Comparison of ENCODE assay signal across 27 mouse cellular contexts in the genomic region with DNA sequence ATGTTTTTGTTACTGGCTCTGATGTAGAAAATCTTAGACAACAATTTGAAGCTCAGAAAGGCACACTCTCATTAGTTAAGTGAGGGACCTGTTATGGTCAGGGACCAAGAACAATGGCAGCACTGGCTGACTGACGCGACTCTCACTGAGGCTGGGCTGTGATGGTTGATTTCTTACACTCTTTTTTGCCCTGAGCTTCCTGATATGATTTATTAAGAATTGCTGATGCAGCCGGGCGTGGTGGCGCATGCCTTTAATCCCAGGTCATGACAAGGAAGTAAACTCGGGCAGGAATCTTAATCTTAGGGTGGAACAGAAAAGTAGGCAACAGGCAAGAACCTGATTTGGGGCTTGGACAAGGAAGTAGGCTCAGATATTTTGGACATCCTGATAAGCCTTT. TPM values are rescaled to one million over a fixed set of nuclear protein-coding genes. Genes with fewer than 3 reads are reported as not detected.
A peak's percentile ranks its signal among the peaks of the same experiment; 100 is the strongest.
DNase-seq lines count a peak whose midpoint lies in the region; ATAC-seq and TF ChIP-seq lines count a peak whose summit lies in the region.
"Had no signal": no experiment of that assay in that cellular context is flagged by ENCODE, and none has a peak within 500 bp of the region (broad histone marks: within the 10 kb centered on the region; RNA-seq: fewer than 3 reads in every experiment).

No protein-coding gene starts in this region.

- peak; percentile 34; the same call in 1 of the 2 replicates for ATAC-seq in intestine, embryonic 16.5 days
- ATAC-seq in intestine, embryonic 15.5 days, result no peak
- ATAC-seq in kidney, embryonic 16.5 days (ENCODE audit: low FRiP score, low TSS enrichment), result no peak
- peak; percentile 44 for ATAC-seq in intestine, postnatal 0 days
- ATAC-seq: forebrain, embryonic 13.5 days; forebrain, embryonic 16.5 days had no signal

- H3K4me2 ChIP-seq in intestine, embryonic 16.5 days (ENCODE audit: low read depth, low read length), result no peak overlapping the region
- H3K4me2 ChIP-seq in intestine, embryonic 15.5 days (replicated peaks), result no peak overlapping the region
- no peak overlapping the region for H3K4me2 ChIP-seq in kidney, embryonic 16.5 days (replicated peaks; ENCODE audit: low read depth, low read length)
- peak overlapping the region; percentile 73 for H3K4me2 ChIP-seq in CH12.LX (ENCODE audit: insufficient read depth, low read depth, poor library complexity, severe bottlenecking)
- H3K4me2 ChIP-seq in intestine, postnatal 0 days (replicated peaks; ENCODE audit: low read depth), result no peak overlapping the region
- H3K4me2 ChIP-seq: forebrain, embryonic 13.5 days; heart, embryonic 11.5 days; hindbrain, embryonic 12.5 days; hindbrain, embryonic 15.5 days had no signal

- no peak for TF ChIP-seq RAD21 in CH12.LX (IDR thresholded peaks at IDR 0.05; ENCODE audit: low read depth, low read length)

- no peak overlapping the region for H3K4me3 ChIP-seq in intestine, embryonic 16.5 days (ENCODE audit: low read length)
- H3K4me3 ChIP-seq in intestine, embryonic 15.5 days (replicated peaks), result no peak overlapping the region
- no peak overlapping the region for H3K4me3 ChIP-seq in kidney, embryonic 16.5 days (ENCODE audit: low read length)
- H3K4me3 ChIP-seq in CH12.LX (replicated peaks in 1 of 3; ENCODE audit: low read depth in 2 of 3, low read length in 2 of 3, poor library complexity in 1 of 3), result peak overlapping the region in 1 of 3 experiments; percentile 68
- H3K4me3 ChIP-seq in intestine, postnatal 0 days (ENCODE audit: low read depth, low read length), result no peak overlapping the region
- H3K4me3 ChIP-seq: forebrain, embryonic 10.5 days; forebrain, embryonic 13.5 days; gastrocnemius, adult 2 months; hindbrain, embryonic 12.5 days; hindbrain, embryonic 15.5 days had no signal

- no peaks in the 10 kb centered on the region for H3K9me3 ChIP-seq in intestine, embryonic 16.5 days (ENCODE audit: control insufficient read depth, low read length)
- no peaks in the 10 kb centered on the region for H3K9me3 ChIP-seq in intestine, embryonic 15.5 days
- H3K9me3 ChIP-seq in kidney, embryonic 16.5 days (ENCODE audit: low read length), result no peaks in the 10 kb centered on the region
- H3K9me3 ChIP-seq in CH12.LX (replicated peaks; ENCODE audit: low read length), result peaks cover 27% of the 10 kb centered on the region
- H3K9me3 ChIP-seq in intestine, postnatal 0 days (ENCODE audit: control insufficient read depth), result no peaks in the 10 kb centered on the region
- H3K9me3 ChIP-seq: forebrain, embryonic 10.5 days; forebrain, embryonic 13.5 days; hindbrain, embryonic 12.5 days; hindbrain, embryonic 15.5 days had no signal

- in situ Hi-C loops in CH12.LX (cut with MboI; ENCODE audit: low pct_ligation_motif_present, low pct_unique_long_range_greater_than_20kb, low sequenced_read_pairs), result loop anchor here (5.0 kb wide), 1 partner anchor 174 kb away; no protein-coding TSS in a partner anchor

- H3K27me3 ChIP-seq in intestine, embryonic 16.5 days (replicated peaks; ENCODE audit: control insufficient read depth, insufficient read depth, low read length), result no peaks in the 10 kb centered on the region
- H3K27me3 ChIP-seq in intestine, embryonic 15.5 days (replicated peaks), result no peaks in the 10 kb centered on the region
- no peaks in the 10 kb centered on the region for H3K27me3 ChIP-seq in kidney, embryonic 16.5 days (ENCODE audit: insufficient read depth, low read length)
- no peaks in the 10 kb centered on the region for H3K27me3 ChIP-seq in CH12.LX (replicated peaks)
- no peaks in the 10 kb centered on the region for H3K27me3 ChIP-seq in intestine, postnatal 0 days (replicated peaks; ENCODE audit: control insufficient read depth, insufficient read depth, low read length)
- H3K27me3 ChIP-seq: hindbrain, embryonic 12.5 days; hindbrain, embryonic 15.5 days had no signal

- DNase-seq in kidney, adult 8-10 months, result no peak
- no peak for DNase-seq in CH12.LX (ENCODE audit: extremely low read depth)
- no peak for DNase-seq in left cerebral cortex, postnatal 36 days (ENCODE audit: low spot score in 2 of 2)
- no peak for DNase-seq in frontal cortex, postnatal 25 days (ENCODE audit: low spot score in 2 of 2)
- DNase-seq: adrenal gland, adult 2 months; adrenal gland, postnatal 14 days; cerebellum, adult 18-20 months; cerebellum, adult 9-10 months; cerebellum, postnatal 14 days; gastrocnemius, adult 2 months; gastrocnemius, postnatal 14 days had no signal

- WGBS in intestine, embryonic 16.5 days, result 81% methylated on average over 6 of the region's 6 CpGs
- 77% methylated on average over 6 of the region's 6 CpGs for WGBS in intestine, embryonic 15.5 days
- WGBS in kidney, embryonic 16.5 days, result 71% methylated on average over 6 of the region's 6 CpGs
- 55% methylated on average over 6 of the region's 6 CpGs for WGBS in intestine, postnatal 0 days

- TF ChIP-seq CTCF in CH12.LX (conservative IDR thresholded peaks at IDR 0.05 in 1 of 2, IDR thresholded peaks at IDR 0.05 in 1 of 2; ENCODE audit: low read depth in 2 of 2, low read length in 2 of 2), result no peak
- no peak for TF ChIP-seq CTCF in intestine, postnatal 0 days (IDR thresholded peaks at IDR 0.05; ENCODE audit: low read depth)

- no peaks in the 10 kb centered on the region for H3K4me1 ChIP-seq in intestine, embryonic 16.5 days (ENCODE audit: control insufficient read depth, insufficient read depth, low read length)
- H3K4me1 ChIP-seq in intestine, embryonic 15.5 days (replicated peaks), result no peaks in the 10 kb centered on the region
- 0 out of 2 replicates have a peak, but pooled peaks cover 4% of the 10 kb centered on the region for H3K4me1 ChIP-seq in kidney, embryonic 16.5 days (ENCODE audit: insufficient read depth, low read length)
- H3K4me1 ChIP-seq in CH12.LX (ENCODE audit: control insufficient read depth in 1 of 2, insufficient read depth in 2 of 2), result peaks cover 12 to 41% of the 10 kb centered on the region in 2 experiments
- H3K4me1 ChIP-seq in intestine, postnatal 0 days (replicated peaks; ENCODE audit: control insufficient read depth, insufficient read depth, low read length), result no peaks in the 10 kb centered on the region
- H3K4me1 ChIP-seq: forebrain, embryonic 13.5 days; hindbrain, embryonic 12.5 days; hindbrain, embryonic 15.5 days had no signal

- intact Hi-C loops in left cerebral cortex, postnatal 36 days (cut with DNase I), result no loop called here

- TF ChIP-seq POLR2A in CH12.LX (IDR thresholded peaks at IDR 0.05; ENCODE audit: low read depth, low read length), result no peak

- H3K27ac ChIP-seq in intestine, embryonic 16.5 days (ENCODE audit: low read length), result no peak overlapping the region
- no peak overlapping the region for H3K27ac ChIP-seq in intestine, embryonic 15.5 days
- H3K27ac ChIP-seq in kidney, embryonic 16.5 days (ENCODE audit: low read length), result peak overlapping the region; percentile 27; the same call in 1 of the 2 replicates
- H3K27ac ChIP-seq in CH12.LX (ENCODE audit: insufficient read depth, low read depth), result no peak overlapping the region
- no peak overlapping the region for H3K27ac ChIP-seq in intestine, postnatal 0 days (ENCODE audit: low read depth, low read length)
- H3K27ac ChIP-seq: forebrain, embryonic 10.5 days; forebrain, embryonic 13.5 days; gastrocnemius, adult 2 months; hindbrain, embryonic 12.5 days; hindbrain, embryonic 15.5 days had no signal

- H3K79me2 ChIP-seq in CH12.LX (replicated peaks; ENCODE audit: control insufficient read depth, extremely low read depth, insufficient read depth, poor library complexity, severe bottlenecking), result peaks cover 4% of the 10 kb centered on the region

- H3K36me3 ChIP-seq in intestine, embryonic 16.5 days (ENCODE audit: control insufficient read depth, insufficient read depth, low read length), result no peaks in the 10 kb centered on the region
- no peaks in the 10 kb centered on the region for H3K36me3 ChIP-seq in intestine, embryonic 15.5 days
- no peaks in the 10 kb centered on the region for H3K36me3 ChIP-seq in kidney, embryonic 16.5 days (ENCODE audit: insufficient read depth, low read length)
- peaks cover 9 to 29% of the 10 kb centered on the region in 2 experiments for H3K36me3 ChIP-seq in CH12.LX (replicated peaks in 1 of 2; ENCODE audit: control insufficient read depth in 1 of 2, insufficient read depth in 1 of 2, low read length in 1 of 2)
- no peaks in the 10 kb centered on the region for H3K36me3 ChIP-seq in intestine, postnatal 0 days (ENCODE audit: control insufficient read depth, insufficient read depth)
- H3K36me3 ChIP-seq: forebrain, embryonic 10.5 days; hindbrain, embryonic 12.5 days; hindbrain, embryonic 15.5 days had no signal

- dilution Hi-C loops in CH12.LX (cut with MboI; ENCODE audit: extremely low pct_ligation_motif_present, extremely low pct_unique_long_range_greater_than_20kb, low sequenced_read_pairs), result no loop called here

- no peak for TF ChIP-seq EP300 in CH12.LX (IDR thresholded peaks at IDR 0.05; ENCODE audit: low read length)

- H3K9ac ChIP-seq in intestine, embryonic 16.5 days (ENCODE audit: low read depth, low read length), result no peak overlapping the region
- H3K9ac ChIP-seq in intestine, embryonic 15.5 days, result no peak overlapping the region
- H3K9ac ChIP-seq in kidney, embryonic 16.5 days (replicated peaks; ENCODE audit: low read length), result no peak overlapping the region
- peak overlapping the region; percentile 41; the same call in 1 of the 2 replicates for H3K9ac ChIP-seq in CH12.LX (ENCODE audit: insufficient read depth, low read depth)
- H3K9ac ChIP-seq in intestine, postnatal 0 days (ENCODE audit: low read depth, low read length), result no peak overlapping the region
- H3K9ac ChIP-seq: forebrain, embryonic 13.5 days; hindbrain, embryonic 12.5 days; hindbrain, embryonic 15.5 days had no signal

RNA-seq across cellular contexts. Expression of a gene that starts 7.6 kb away (rescaled TPM):
- polyA plus RNA-seq in intestine, embryonic 16.5 days (2015; fragmentation: Nextera tagmentation; extraction: Ambion mirVana), result 0.40 and 0.70 TPM in 2 replicates
- 0.48 and 1.2 TPM in 2 replicates for polyA plus RNA-seq in intestine, embryonic 15.5 days (2015; fragmentation: Nextera tagmentation; extraction: Ambion mirVana)
- 1.0 and 1.4 TPM in 2 replicates for polyA plus RNA-seq in kidney, embryonic 16.5 days (2015; fragmentation: Nextera tagmentation; extraction: Ambion mirVana)
- total RNA-seq in CH12.LX (2012; rRNA removed) (1.1 and 1.4 TPM in 2 replicates), CH12.LX (2014; rRNA removed) (2.8 and 2.9 TPM in 2 replicates)
- 6.4 and 7.1 TPM in 2 replicates for polyA plus RNA-seq in CH12.LX (2012; ENCODE audit: insufficient read length, low read depth)
- polyA plus RNA-seq in intestine, postnatal 0 days (2015; fragmentation: Nextera tagmentation; extraction: Ambion mirVana), result 0.39 and 0.54 TPM in 2 replicates
- 10 to 100 TPM; 18.6 to 35.3 TPM for total RNA-seq in left cerebral cortex, postnatal 36 days (2021)
- total RNA-seq: hematopoietic stem cell, adult 5-6 weeks had no signal
- polyA plus RNA-seq: heart, embryonic 11.5 days had no signal

RNA-seq across cellular contexts. Expression of a gene that starts 22.2 kb away (rescaled TPM):
- polyA plus RNA-seq in intestine, embryonic 16.5 days (2015; fragmentation: Nextera tagmentation; extraction: Ambion mirVana), result 140 and 155 TPM in 2 replicates
- 108 and 120 TPM in 2 replicates for polyA plus RNA-seq in intestine, embryonic 15.5 days (2015; fragmentation: Nextera tagmentation; extraction: Ambion mirVana)
- 96.2 and 103 TPM in 2 replicates for polyA plus RNA-seq in kidney, embryonic 16.5 days (2015; fragmentation: Nextera tagmentation; extraction: Ambion mirVana)
- total RNA-seq in CH12.LX (2012; rRNA removed) (48.0 and 50.1 TPM in 2 replicates), CH12.LX (2014; rRNA removed) (33.0 and 38.0 TPM in 2 replicates)
- polyA plus RNA-seq in CH12.LX (2012; ENCODE audit: insufficient read length, low read depth), result 23.3 and 29.4 TPM in 2 replicates
- 203 and 214 TPM in 2 replicates for polyA plus RNA-seq in intestine, postnatal 0 days (2015; fragmentation: Nextera tagmentation; extraction: Ambion mirVana)
- 10 to 100 TPM; 39.7 to 51.9 TPM for total RNA-seq in left cerebral cortex, postnatal 36 days (2021)

RNA-seq across cellular contexts. Expression of a gene that starts 22.2 kb away (rescaled TPM):
- 63.8 and 72.2 TPM in 2 replicates for polyA plus RNA-seq in intestine, embryonic 16.5 days (2015; fragmentation: Nextera tagmentation; extraction: Ambion mirVana)
- 80.9 and 85.8 TPM in 2 replicates for polyA plus RNA-seq in intestine, embryonic 15.5 days (2015; fragmentation: Nextera tagmentation; extraction: Ambion mirVana)
- polyA plus RNA-seq in kidney, embryonic 16.5 days (2015; fragmentation: Nextera tagmentation; extraction: Ambion mirVana), result 115 and 119 TPM in 2 replicates
- total RNA-seq in CH12.LX (2012; rRNA removed) (85.9 and 102 TPM in 2 replicates), CH12.LX (2014; rRNA removed) (34.9 and 39.1 TPM in 2 replicates)
- polyA plus RNA-seq in CH12.LX (2012; ENCODE audit: insufficient read length, low read depth), result 178 and 250 TPM in 2 replicates
- polyA plus RNA-seq in intestine, postnatal 0 days (2015; fragmentation: Nextera tagmentation; extraction: Ambion mirVana), result 24.7 and 28.4 TPM in 2 replicates
- total RNA-seq in left cerebral cortex, postnatal 36 days (2021), result 10 to 100 TPM; 47.7 to 49.7 TPM

RNA-seq across cellular contexts. Expression of a gene that starts 47.5 kb away (rescaled TPM):
- polyA plus RNA-seq in intestine, embryonic 16.5 days (2015; fragmentation: Nextera tagmentation; extraction: Ambion mirVana), result 106 and 225 TPM in 2 replicates
- 33.6 and 51.6 TPM in 2 replicates for polyA plus RNA-seq in intestine, embryonic 15.5 days (2015; fragmentation: Nextera tagmentation; extraction: Ambion mirVana)
- 0.66 and 0.90 TPM in 2 replicates for polyA plus RNA-seq in kidney, embryonic 16.5 days (2015; fragmentation: Nextera tagmentation; extraction: Ambion mirVana)
- total RNA-seq in CH12.LX (2012; rRNA removed) (0.04 TPM in 1 of 2 replicates, not detected in the other), CH12.LX (2014; rRNA removed) (0.05 and 0.09 TPM in 2 replicates)
- polyA plus RNA-seq in CH12.LX (2012; ENCODE audit: insufficient read length, low read depth), result 0.07 and 0.10 TPM in 2 replicates
- 568 and 663 TPM in 2 replicates for polyA plus RNA-seq in intestine, postnatal 0 days (2015; fragmentation: Nextera tagmentation; extraction: Ambion mirVana)
- total RNA-seq in left cerebral cortex, postnatal 36 days (2021), result under 1 TPM; 0.54 to 0.81 TPM
- total RNA-seq: adrenal gland, adult 2 months; adrenal gland, postnatal 14 days; gastrocnemius, adult 2 months; heart, adult 8-10 months; hematopoietic stem cell, adult 5-6 weeks; MEL had no signal
- polyA plus RNA-seq: embryonic facial prominence, embryonic 11.5 days; forebrain, embryonic 10.5 days; heart, embryonic 11.5 days; heart, embryonic 14.5 days; heart, postnatal 0 days had no signal

Comparison
In these comparisons a context has a peak if more than half of its experiments do, and no peak if none do; other contexts are left out.
1. ATAC-seq: peak in intestine, embryonic 16.5 days (single experiment) and intestine, postnatal 0 days (single experiment); none in intestine, embryonic 15.5 days (single experiment) and kidney, embryonic 16.5 days (single experiment).